Mouse (Mus musculus) stomach, postnatal 0 days (tissue): ENCODE results near the gene Efcab9. TPM values are rescaled to one million over a fixed set of nuclear protein-coding genes. Genes with fewer than 3 reads are reported as not detected.
"Not testable (repeated sequence)": the region's sequence is repeated elsewhere in the genome, so short reads cannot be mapped to it uniquely, and the experiment has no call there.

Source experiments
- ATAC-seq: fragments of 200-750 bp; cut with Nextera tagmentation; 2 replicates; pipeline ENCODE4 v1.8.0; 2017; ENCODE audit not compliant: low FRiP score, low TSS enrichment
- DNase-seq: peaks from one replicate; pipeline ENCODE4 v3.0.0-alpha.2; 2016; ENCODE audit warnings: low spot score
- H3K27ac ChIP-seq: fragments of 300-500 bp; sonication (generic); replicated peaks from 2 replicates; pipeline ENCODE4 v1.5.1; 2014; ENCODE audit warnings: mild to moderate bottlenecking, control low read depth
- H3K27me3 ChIP-seq: fragments of 300-500 bp; sonication (generic); 2 replicates; pipeline ENCODE4 v1.6.1; 2014; ENCODE audit warnings: low read length; ENCODE audit not compliant: control insufficient read depth, insufficient read depth
- H3K36me3 ChIP-seq: fragments of 300-500 bp; sonication (generic); 2 replicates; pipeline ENCODE4 v1.6.1; 2014; ENCODE audit warnings: low read length, mixed read lengths; ENCODE audit not compliant: control insufficient read depth, insufficient read depth
- H3K4me1 ChIP-seq: fragments of 300-500 bp; sonication (generic); replicated peaks from 2 replicates; pipeline ENCODE4 v1.6.1; 2014; ENCODE audit warnings: antibody characterized with exemption; ENCODE audit not compliant: control insufficient read depth, insufficient read depth
- H3K4me2 ChIP-seq: fragments of 300-500 bp; sonication (generic); replicated peaks from 2 replicates; pipeline ENCODE4 v1.6.1; 2014; ENCODE audit warnings: low read depth, mild to moderate bottlenecking, control low read depth, moderate library complexity
- H3K4me3 ChIP-seq: fragments of 300-500 bp; sonication (generic); 2 replicates; pipeline ENCODE4 v1.5.1; 2014; ENCODE audit warnings: low read depth, low read length, control low read depth
- H3K9ac ChIP-seq: fragments of 300-500 bp; sonication (generic); 2 replicates; pipeline ENCODE4 v1.6.1; 2014; ENCODE audit warnings: mild to moderate bottlenecking, low read length, control low read depth, mixed read lengths
- H3K9me3 ChIP-seq: fragments of 300-500 bp; sonication (generic); 2 replicates; pipeline ENCODE4 v1.6.1; 2016; ENCODE audit warnings: low read length; ENCODE audit not compliant: control insufficient read depth
- CTCF ChIP-seq: IDR thresholded peaks from 2 replicates; pipeline ENCODE4 v1.5.1; 2016; ENCODE audit warnings: antibody characterized with exemption, low read depth, mild to moderate bottlenecking, moderate library complexity
- EP300 ChIP-seq: optimal IDR thresholded peaks from 2 replicates; pipeline ENCODE3; 2016; ENCODE audit warnings: antibody characterized with exemption
- whole genome bisulfite sequencing: fragments of 180-500 bp; shearing (Covaris S2); extraction: QIAGEN DNeasy Blood & Tissue Kit; methylation state at CpG from one replicate; pipeline ENCODE4 v1.1.7; 2014; 5-methylcytosine and 5-hydroxymethylcytosine counted together
- polyA plus RNA-seq: library from polyadenylated mRNA; unstranded; fragments of >200 nt; fragmentation: Nextera tagmentation; extraction: Ambion mirVana; gene quantifications from 2 replicates; pipeline ENCODE4 v1.2.1, GENCODE M21; 2015

The Efcab9 gene
- polyA plus RNA-seq, 1 experiment from 2014 or later, result 0.16 TPM

DNA sequence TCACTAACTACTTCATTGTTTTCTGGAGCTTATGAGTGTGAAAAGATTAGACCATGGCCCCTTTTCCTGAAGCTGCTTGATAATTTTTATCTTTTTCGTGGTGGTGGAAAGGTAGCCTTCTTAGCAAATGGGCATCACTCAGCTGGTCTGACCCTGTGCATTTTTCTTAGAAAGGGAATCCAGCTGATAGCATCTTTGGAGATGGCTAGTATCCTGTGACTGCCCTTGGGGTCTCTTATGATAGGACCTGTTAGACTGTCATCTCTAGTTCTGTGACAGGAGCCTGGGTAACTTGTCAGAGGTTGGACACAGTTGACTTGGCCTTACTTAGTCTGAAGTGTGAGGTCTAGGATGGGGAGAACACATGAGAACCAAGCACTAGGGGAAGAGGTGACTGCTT lies 12.5 kb downstream of the Efcab9 start:
- no peak overlapping the region for H3K4me2 ChIP-seq
- ATAC-seq, result no peak
- no peak overlapping the region for H3K4me3 ChIP-seq
- no peaks in the 10 kb centered on the region for H3K4me1 ChIP-seq
- no peaks in the 10 kb centered on the region for H3K9me3 ChIP-seq
- 90% methylated on average over 1 of the region's 1 CpGs for WGBS
- no peak overlapping the region for H3K9ac ChIP-seq
- H3K27me3 ChIP-seq, result no peaks in the 10 kb centered on the region
- no peak for TF ChIP-seq EP300
- TF ChIP-seq CTCF, result no peak
- DNase-seq, result no peak
- no peak overlapping the region for H3K27ac ChIP-seq
- peaks cover 6% of the 10 kb centered on the region; the same call in 1 of the 2 replicates for H3K36me3 ChIP-seq

DNA sequence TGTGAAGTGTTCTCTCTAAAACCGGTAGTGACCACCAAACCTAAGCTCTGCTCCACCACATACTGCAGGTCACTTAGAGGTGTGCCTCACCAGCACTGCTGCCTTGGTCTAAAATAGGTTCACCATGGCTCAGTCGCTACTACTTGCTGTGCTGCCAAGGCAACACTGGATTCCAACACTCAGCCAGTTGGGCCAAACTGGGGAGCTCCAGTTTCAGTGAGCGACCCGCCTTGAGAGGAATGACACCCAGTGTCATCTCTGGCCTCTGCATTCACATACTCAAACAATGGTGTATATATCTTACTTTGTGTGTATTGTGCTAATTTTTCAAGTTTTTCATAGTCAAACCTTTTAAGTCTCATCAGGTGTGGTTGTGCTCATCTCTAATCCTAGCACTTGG lies 13.1 kb downstream of the Efcab9 start:
- no peak for TF ChIP-seq CTCF
- TF ChIP-seq EP300, result no peak
- Histone ChIP-seq H3K4me2 (no peak overlapping the region), H3K9ac (no peak overlapping the region), H3K4me1 (no peaks in the 10 kb centered on the region), H3K4me3 (no peak overlapping the region), H3K27ac (no peak overlapping the region), H3K36me3 (peaks cover 6% of the 10 kb centered on the region; the same call in 1 of the 2 replicates), H3K27me3 (no peaks in the 10 kb centered on the region), H3K9me3 (no peaks in the 10 kb centered on the region)
- DNase-seq (no peak), ATAC-seq (no peak)
- 86% methylated on average over 4 of the region's 4 CpGs for WGBS

DNA sequence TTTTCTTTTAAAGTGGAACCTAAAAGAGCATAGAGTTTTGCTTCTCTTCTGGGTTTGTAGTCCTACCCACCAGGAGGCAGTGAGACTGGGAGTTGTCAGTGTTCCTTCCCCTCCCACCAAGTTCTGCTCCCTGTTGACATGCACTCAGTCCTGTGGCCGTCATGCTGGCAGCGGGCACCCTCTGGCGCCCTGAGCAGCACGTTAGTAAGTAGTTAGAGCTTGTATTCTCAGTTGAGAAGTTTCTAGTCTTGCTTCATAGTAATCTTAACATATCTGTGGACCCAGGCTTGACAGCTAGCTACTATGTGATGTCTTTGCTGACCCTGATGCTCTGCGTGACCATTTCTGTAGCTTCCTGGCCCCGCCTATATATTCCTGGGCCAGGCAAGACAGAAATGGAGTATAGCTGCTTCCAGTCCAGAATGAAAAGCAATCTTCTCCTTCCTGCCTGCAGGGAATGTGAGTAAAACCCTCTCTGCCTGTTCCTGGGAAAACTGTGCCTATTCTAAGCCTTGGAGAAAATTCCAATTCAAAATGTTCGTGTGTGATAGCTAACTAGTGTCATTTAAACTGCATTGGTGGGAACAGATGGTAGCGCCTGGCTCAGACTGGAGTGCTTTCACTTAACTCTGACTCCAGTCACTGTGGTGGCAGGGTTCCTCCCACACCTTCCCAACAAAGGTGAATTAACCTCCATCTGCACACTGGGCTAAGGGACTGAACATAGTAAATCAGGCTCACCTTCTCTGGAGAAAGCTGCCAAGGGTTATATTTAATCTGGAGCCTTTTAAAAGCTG lies 14.8 kb downstream of the Efcab9 start:
- TF ChIP-seq CTCF (no peak), EP300 (no peak)
- ATAC-seq (no peak), DNase-seq (no peak)
- Histone ChIP-seq H3K9ac (no peak overlapping the region), H3K4me3 (no peak overlapping the region), H3K27me3 (no peaks in the 10 kb centered on the region), H3K4me2 (no peak overlapping the region), H3K27ac (no peak overlapping the region), H3K36me3 (peaks cover 6% of the 10 kb centered on the region; the same call in 1 of the 2 replicates), H3K9me3 (no peaks in the 10 kb centered on the region), H3K4me1 (no peaks in the 10 kb centered on the region)
- WGBS, result 88% methylated on average over 8 of the region's 8 CpGs

DNA sequence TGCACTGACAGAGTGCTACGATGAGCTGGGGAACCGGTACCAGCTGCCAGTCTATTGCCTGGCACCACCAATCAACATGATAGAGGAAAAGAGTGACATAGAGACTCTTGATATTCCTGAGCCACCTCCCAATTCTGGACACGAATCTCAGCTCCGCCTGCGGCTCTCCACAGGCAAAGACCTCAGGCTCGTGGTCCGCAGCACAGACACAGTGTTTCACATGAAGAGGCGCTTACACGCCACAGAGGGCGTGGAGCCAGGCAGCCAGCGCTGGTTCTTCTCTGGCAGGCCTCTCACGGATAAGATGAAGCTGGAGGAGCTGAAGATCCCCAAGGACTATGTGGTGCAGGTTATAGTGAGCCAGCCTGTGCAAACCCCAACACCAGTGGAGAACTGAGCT lies 15.8 kb downstream of the Efcab9 start:
- no peak for ATAC-seq
- Histone ChIP-seq H3K27me3 (no peaks in the 10 kb centered on the region), H3K9me3 (no peaks in the 10 kb centered on the region), H3K4me3 (no peak overlapping the region), H3K4me2 (no peak overlapping the region), H3K4me1 (no peaks in the 10 kb centered on the region), H3K9ac (no peak overlapping the region), H3K27ac (no peak overlapping the region), H3K36me3 (peaks cover 6% of the 10 kb centered on the region; the same call in 1 of the 2 replicates)
- 86% methylated on average over 12 of the region's 12 CpGs for WGBS
- TF ChIP-seq EP300, result no peak
- no peak for TF ChIP-seq CTCF
- no peak for DNase-seq

DNA sequence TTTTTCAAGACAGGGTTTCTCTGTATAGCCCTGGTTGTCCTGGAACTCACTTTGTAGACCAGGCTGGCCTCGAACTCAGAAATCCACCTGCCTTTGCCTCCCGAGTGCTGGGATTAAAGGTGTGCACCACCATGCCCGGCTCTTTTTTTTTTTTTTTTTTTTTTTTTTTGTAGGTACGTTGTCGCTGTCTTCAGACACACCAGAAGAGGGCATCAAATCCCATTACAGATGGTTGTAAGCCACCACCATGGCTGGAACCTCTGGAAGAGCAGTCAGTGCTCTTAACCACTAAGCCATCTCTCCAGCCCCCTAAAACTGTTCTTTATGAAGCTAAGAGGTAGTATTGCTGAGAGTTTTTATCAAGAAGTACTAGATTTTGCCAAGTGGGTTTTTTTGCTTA lies 17.0 kb downstream of the Efcab9 start:
- not testable (repeated sequence) for H3K4me1 ChIP-seq, ATAC-seq, H3K9ac ChIP-seq, H3K9me3 ChIP-seq, H3K4me2 ChIP-seq, H3K36me3 ChIP-seq, DNase-seq, H3K4me3 ChIP-seq, H3K27me3 ChIP-seq, H3K27ac ChIP-seq
- WGBS, result 94% methylated on average over 5 of the region's 5 CpGs

DNA sequence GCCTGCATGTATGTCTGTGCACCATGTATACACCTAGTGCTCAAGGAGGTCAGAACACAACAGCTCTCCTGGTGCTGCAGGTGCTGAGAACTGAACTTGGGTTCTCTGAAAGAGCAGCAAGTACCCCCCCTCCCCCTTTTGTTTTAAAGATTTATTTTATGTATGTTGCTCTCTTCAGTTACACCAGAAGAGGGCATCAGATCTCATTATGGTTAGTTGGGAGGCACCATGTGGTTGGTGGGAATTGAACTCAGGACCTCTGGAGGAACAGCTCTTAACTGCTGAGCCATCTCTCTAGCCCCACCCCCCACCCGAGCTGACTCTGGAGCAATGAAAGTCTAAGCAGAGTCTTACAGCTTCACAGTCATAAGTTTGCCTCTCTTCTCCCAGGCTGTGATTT lies 21.0 kb downstream of the Efcab9 start:
- Histone ChIP-seq H3K9me3 (no peaks in the 10 kb centered on the region), H3K4me2 (no peak overlapping the region), H3K36me3 (no peaks in the 10 kb centered on the region), H3K4me3 (no peak overlapping the region), H3K27me3 (no peaks in the 10 kb centered on the region), H3K27ac (no peak overlapping the region), H3K4me1 (no peaks in the 10 kb centered on the region), H3K9ac (no peak overlapping the region)
- WGBS, result 69% methylated on average over 1 of the region's 1 CpGs
- DNase-seq (no peak), ATAC-seq (no peak)
- TF ChIP-seq CTCF (peak; percentile 35; the same call in 1 of the 2 replicates), EP300 (no peak)
